Mouse (Mus musculus) adipocyte (in vitro differentiated cells): ENCODE data around the gene Szrd1.

ENCODE experiments used
- DNase-seq: peaks from one replicate; pipeline ENCODE4 v3.0.0-alpha.2; 2016; ENCODE audit warnings: low spot score

Gene Szrd1

DNA sequence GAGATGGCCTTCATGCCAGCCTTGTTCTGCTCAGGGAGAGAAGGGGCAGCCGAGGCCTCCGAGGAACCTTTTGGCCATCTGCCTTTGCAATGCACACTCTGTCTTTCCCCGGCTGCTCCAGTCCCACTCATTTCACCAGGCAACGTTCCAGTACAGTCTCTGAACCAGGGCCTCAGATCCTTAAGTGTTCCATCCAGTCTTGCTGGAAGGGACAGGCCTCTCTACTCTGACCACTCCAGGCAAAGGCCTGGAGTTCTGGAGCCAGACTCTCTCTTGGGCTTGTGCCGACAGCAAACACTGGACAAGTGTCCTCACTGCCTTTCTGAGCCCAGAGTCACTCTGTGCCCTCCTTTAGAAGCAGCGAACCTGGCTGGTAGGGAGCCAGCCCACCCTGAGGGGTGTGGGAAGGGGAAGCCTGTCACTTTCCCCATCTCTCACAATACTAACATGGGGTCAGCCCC, 25.0 kb downstream of the Szrd1 start:
- peak; percentile 45 for DNase-seq

DNA sequence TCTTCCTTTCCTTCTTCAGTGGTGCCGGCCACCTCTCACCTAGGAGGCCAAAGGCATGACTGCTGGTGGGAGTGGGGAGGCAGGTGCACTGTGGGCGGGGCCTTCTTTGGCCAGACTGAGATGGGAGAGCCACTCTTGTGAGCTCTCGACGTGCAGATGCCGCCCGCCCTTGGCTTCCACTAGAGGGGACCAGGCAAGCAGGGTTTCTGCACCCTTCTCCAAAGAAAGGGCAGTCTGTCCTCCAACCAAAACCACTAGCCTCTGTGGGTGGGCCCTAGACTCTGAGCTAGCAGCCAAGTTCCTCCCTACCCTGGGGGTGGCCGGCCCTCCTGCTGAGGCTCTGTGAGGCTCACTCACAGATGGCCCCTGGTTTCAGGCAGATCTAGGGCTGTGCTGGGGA, 25.7 kb downstream of the Szrd1 start:
- DNase-seq: no peak

DNA sequence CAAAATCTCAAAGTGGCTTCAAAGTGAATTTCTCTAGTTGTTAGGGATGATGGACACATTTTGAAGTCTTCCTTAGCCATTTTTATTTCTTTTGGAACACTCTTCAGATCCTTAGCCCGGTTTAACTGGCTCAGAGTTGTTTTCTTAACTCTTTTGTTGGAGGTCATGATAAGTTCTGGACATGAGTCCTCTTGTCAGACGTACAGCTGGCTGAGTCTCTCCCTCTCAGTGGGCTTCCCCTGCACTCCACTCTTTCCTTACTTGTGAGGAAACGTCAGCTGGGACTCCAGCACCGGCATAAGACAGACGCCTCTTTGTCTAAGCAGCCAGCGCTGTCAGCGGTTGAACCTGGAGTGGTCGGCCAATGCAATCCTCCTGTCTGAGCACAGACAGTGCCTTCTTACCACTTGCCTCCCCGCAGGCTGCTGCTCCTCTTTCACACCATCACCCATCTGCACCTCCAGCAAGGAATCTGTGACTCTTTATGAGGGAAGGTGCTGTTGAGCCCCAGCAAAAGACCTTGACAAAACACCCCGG, 31.3 kb downstream of the Szrd1 start:
- DNase-seq: no peak

DNA sequence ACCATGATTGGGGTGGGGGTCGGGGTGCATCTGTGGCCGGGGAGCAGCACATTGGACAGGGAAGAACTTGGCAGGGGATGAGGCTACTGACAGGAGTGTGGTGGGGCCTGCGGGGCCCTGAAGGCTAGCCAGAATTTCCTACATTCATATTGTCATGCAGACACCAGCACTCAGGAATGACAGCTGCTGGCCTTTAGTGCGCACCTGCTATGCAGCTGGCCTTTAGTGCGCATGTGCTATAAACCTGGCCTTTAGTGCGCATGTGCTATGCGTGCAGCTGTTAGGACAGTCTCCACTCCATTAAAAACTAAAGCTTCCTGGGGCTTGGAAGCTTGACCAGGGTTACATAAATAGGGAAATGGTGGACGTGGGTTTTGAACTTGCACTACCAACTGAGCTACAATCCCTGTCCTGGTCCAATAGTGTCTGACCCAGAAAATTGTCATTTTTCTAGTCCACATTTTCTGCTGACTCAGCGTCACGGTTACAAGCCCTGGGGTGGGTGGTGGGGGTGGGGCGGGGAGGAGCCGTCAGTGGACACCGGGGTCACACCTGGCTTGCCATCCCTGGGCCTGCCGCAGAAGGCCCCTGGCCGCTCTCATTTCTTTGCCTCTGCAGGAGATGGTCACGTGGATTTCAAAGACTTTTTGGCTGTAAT, 32.9 kb downstream of the Szrd1 start:
- DNase-seq: no peak

- peak; percentile 25 for DNase-seq
Observed at GRCm38 (mm10) chr4:141101855-141102254, 37.7 kb downstream of the Szrd1 start.

DNA sequence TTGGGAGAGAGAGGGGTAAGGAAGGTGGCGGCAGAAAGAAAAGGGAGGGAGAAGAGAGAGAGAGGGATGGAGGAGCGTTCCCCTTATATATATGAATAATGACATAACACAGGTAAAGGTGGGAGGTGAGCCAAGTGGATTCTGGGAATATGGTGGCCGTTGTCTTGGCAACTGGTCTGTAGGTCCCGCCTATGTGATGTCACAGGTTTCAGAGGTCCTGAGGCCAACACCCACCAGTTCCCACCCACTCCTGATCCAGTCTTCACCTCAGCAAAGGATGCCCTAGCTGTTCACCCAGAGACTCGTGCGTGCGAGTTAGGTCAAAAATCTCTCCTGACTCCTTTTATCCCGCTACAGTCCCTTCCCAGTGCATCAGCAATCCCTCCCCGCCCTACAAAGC, 38.3 kb downstream of the Szrd1 start:
- no peak for DNase-seq

GRCm38 (mm10) chr4:141099956-141100355, 39.6 kb downstream of the Szrd1 start:
- DNase-seq: no peak

GRCm38 (mm10) chr4:141098935-141099334, 40.6 kb downstream of the Szrd1 start:
- DNase-seq: no peak

- DNase-seq: no peak
Observed at GRCm38 (mm10) chr4:141096710-141097109, 42.9 kb downstream of the Szrd1 start.

GRCm38 (mm10) chr4:141095016-141095415, 44.6 kb downstream of the Szrd1 start:
- DNase-seq: no peak

DNA sequence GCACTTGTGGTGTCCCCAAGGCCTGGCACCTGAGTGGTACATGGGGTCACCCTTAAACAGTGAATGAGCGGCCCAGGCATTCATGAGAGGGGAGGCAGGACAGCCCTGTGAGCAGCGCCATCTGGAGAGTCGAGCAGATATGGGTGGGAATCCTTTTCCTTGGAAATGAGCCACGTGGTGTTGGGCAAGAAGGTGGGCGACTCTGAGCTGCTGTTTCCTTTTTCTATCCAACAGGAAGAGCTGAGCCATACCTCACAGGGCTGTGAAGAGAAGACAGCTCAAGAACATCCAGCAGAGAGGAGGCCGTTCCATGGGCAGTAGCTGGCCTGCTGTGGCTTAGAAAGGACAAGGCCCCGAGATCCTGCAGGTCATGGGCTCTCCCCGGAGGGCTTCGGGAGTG, 50.9 kb downstream of the Szrd1 start:
- no peak for DNase-seq

GRCm38 (mm10) chr4:141088033-141088432, 51.5 kb downstream of the Szrd1 start, which contains the start of gene Spata21:
TSS of gene Spata21 (plus strand) at chr4:141088333.
- no peak for DNase-seq

GRCm38 (mm10) chr4:141086862-141087261, 52.7 kb downstream of the Szrd1 start:
- no peak for DNase-seq

GRCm38 (mm10) chr4:141078510-141079137, 61.0 kb downstream of the Szrd1 start:
- no peak for DNase-seq

GRCm38 (mm10) chr4:141077681-141078509, 61.7 kb downstream of the Szrd1 start, which contains the start of gene Necap2:
TSS of gene Necap2 (minus strand) at chr4:141078357.
- peak; percentile 95 for DNase-seq

- no peak for DNase-seq
Observed at GRCm38 (mm10) chr4:141076761-141077506, 62.6 kb downstream of the Szrd1 start.

DNA sequence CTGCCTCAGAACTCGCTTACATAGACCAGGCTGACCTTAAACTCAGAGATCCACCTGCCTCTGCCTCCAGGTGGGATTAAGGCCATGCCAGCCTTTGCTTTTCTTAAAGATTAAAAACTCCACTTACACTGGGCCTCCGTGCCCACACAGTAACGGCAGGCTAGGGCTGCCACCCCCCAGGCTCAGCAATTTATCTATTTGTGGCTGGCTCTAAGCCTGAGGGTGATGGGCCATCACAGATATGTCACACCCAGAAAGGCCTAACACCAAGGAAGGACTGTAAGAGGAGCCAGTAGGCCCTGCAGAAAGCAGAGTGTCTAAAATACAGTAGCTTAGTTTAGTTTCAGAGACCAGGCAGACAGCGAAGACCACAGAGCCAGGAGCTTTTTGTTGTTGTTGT, 65.5 kb downstream of the Szrd1 start:
- no peak for DNase-seq

DNA sequence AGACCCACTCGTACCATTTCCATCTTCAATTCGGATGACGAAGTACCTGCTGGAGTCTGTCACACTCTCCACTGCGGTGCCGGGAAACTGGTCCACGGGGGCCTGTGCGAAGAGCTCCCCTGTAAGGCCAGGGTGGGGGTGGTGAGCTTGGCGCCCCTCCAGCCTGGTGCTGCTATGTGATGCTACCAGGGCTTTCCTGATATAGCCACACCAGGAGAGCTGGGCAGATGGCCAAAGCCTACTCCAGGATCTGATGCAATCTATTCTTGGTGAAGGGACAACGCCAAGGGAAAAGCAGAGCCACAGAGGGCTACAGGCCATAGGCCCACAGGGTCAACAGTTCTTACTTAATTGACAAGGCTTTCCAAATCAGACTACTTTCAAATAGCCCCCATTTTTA, 65.9 kb downstream of the Szrd1 start:
- peak; percentile 61 for DNase-seq

GRCm38 (mm10) chr4:141072502-141072901, 67.1 kb downstream of the Szrd1 start:
- no peak for DNase-seq

GRCm38 (mm10) chr4:141069731-141070130, 69.8 kb downstream of the Szrd1 start:
- no peak for DNase-seq

GRCm38 (mm10) chr4:141068655-141069054, 70.9 kb downstream of the Szrd1 start:
- DNase-seq: no peak
